Mouse (Mus musculus) NIH3T3 (cell line): ENCODE results near the gene Csdc2.
"Not testable (repeated sequence)": the region's sequence is repeated elsewhere in the genome, so short reads cannot be mapped to it uniquely, and the experiment has no call there.

Source experiments
- DNase-seq: peaks from one replicate; pipeline ENCODE4 v3.0.0-alpha.2; 2012; ENCODE audit warnings: low read depth

Gene Csdc2

DNA sequence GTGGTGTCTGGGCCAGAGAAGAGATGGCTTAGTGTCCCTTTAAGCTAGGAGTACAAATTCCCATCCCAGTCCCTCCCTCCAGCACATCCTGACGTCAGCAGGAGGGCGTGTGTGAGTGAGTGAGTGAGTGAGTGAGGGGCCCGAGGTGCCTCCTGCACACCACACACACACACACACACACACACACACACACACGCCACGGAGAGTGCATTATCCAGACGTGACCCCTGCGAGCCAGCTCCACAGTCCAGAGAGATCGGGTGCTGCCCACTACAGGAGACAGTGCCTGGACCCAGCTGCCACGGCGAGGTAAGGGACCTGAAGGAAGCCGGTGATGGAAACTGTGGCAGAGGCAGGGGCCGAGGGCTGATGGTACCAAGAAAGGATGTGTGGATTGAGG, at the start of gene Csdc2:
Csdc2 (plus strand) TSS at position 81 of the 400 bp plus-strand sequence.
- DNase-seq, result peak; percentile 55

GRCm38 (mm10) chr15:81886795-81887550, 49.6 kb upstream of the Csdc2 start:
- no peak for DNase-seq

GRCm38 (mm10) chr15:81889175-81889574, 47.4 kb upstream of the Csdc2 start:
- DNase-seq, result no peak

GRCm38 (mm10) chr15:81891140-81891802, 45.3 kb upstream of the Csdc2 start:
- DNase-seq, result no peak

DNA sequence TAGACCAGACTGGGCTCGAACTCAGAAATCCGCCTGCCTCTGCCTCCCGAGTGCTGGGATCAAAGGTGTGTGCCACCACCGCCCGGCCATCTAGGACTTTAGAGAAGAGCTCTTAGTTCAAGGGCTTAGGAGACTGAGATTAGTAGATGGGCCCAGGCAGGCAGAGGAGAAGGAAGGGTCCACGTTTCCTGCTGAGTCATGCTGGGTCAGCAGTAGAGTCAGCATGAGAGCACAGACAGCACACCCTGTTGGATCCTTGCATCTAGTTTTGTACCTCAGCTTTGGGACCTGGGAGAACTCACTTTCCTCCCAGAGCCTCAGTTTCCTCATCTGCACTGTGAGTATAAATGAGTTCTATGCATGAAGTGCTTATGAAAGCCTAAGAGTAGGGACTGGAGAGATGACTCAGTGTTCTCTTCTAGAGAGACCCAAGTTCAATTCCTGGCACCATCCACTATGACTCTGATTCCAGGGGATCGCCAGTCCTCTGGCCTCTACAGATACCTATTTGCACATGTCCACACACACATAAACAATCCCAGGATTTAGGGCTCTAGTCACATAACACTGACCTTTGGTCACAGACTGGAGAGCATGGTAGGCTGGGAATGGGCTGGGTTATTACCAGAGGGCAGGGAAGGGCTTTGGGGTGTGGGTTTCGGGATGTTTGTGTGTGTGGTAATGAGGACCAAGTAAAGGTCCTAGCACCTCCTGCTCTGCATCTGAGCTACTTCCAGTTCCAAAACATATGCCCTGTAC, 44.6 kb upstream of the Csdc2 start:
- no peak for DNase-seq

- no peak for DNase-seq
These were observed 42.6 kb upstream of the Csdc2 start for GRCm38 (mm10) chr15:81894002-81894401.

GRCm38 (mm10) chr15:81896407-81896806, 40.2 kb upstream of the Csdc2 start:
- DNase-seq, result no peak

DNA sequence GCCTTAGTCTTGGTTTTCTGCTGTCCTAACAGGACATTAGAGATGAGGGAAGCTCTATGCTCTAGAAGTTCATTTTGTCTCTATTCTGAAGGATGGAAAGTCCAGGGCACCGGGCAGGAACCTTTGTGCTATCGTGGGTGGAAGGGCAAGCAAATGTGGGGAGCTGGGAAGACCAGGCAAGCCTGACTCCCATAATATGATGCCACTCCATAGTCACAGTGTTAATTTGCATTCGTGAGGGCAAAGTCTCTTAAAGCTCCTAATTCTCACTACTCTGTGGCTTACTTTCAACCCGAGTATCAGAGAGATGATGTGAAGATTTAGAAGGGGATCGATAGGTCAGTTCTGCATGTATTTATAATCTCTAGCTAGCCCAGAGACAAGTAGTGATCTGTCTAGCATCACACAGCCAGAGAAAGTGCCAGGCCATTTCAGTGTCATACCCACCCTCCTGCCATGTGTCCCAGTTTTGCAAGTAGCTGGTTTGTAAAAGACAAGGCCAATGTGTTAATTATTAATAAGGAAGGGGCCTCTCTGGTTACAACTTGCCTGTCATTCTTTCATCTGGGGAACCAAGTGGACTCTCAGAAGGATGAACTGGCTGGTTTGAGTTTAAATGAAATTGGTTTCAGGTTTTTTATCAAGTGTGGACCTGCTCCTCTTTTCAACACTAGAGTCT, 38.8 kb upstream of the Csdc2 start:
- DNase-seq, result no peak

GRCm38 (mm10) chr15:81898751-81899150, 37.8 kb upstream of the Csdc2 start:
- DNase-seq, result no peak

- peak; percentile 83 for DNase-seq
These were observed 31.6 kb upstream of the Csdc2 start for GRCm38 (mm10) chr15:81904939-81905338.

DNA sequence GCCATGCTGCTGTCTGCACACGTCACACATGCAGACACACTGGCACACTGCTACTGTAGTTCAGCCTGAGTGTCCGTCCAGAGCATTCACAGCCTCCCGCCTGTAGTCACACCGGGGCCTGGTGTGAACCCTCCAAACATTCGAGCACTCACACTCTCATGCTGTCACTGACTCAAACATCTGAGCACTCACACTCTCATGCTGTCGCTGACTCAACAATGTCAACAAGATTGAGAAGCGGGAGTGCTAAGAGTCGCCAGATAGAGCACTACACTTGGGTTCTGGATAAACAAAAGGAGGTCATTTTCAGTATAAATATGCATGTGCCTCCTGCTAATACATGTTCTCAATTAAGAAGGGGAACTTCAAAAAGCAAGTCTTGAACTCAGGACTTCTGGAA, 28.6 kb upstream of the Csdc2 start:
- no peak for DNase-seq

DNA sequence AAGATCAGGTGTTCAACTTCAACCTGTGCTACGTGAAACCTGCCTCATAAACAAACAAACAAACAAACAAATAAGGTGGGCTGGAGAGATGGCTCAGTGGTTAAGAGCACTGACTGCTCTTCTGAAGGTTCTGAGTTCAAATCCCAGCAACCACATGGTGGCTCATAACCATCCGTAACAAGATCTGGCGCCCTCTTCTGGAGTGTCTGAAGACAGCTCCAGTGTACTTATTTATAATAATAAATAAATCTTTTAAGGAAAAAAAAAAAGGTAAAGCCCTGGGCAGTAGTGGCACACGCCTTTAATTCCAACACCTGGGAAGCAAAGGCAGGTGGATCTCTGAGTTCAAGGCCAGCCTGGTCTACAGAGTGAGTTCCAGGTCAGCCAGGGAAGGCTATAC, 27.8 kb upstream of the Csdc2 start:
- not testable (repeated sequence) for DNase-seq

- peak; percentile 17 for DNase-seq
These were observed 24.1 kb upstream of the Csdc2 start for GRCm38 (mm10) chr15:81912498-81912897.

DNA sequence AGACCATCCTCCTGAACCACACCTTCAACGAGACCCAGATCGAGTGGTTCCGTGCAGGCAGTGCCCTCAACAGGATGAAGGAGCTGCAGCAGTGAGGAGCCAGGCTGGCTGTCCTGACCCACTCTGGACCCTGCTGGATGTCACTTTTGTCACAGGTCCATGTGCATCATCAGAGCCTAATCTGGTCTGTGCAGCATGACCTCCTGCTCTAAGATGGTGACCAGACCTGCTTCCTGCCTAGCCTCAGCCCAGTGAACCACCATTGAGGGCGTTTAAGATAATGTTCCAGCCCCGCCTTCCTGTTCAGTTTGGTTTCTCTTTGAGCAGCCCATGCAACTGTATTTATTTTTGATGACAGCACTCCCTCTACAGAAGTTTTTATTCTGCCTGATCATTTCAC, 21.9 kb upstream of the Csdc2 start:
- DNase-seq, result no peak

GRCm38 (mm10) chr15:81915663-81916062, 20.9 kb upstream of the Csdc2 start:
- no peak for DNase-seq

DNA sequence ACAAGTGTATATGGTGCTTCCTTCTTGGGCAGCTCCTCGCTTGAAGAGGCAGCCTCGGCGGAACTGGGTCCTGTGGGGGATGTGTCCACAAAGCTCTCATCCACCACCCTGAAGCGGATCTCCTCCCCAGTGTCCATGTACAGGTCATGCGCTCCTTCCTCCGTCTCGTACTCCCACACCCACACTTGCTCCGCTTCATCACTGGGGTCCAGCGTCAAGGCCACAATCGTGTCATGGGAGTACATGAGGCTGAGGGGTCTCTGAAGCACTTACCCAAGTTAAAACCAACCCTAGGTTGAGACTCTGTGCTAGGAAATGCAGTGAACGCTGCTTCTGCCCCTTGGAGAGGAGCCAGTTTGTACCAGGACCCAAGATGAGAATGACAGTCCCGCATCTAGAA, 19.4 kb upstream of the Csdc2 start:
- DNase-seq, result no peak

DNA sequence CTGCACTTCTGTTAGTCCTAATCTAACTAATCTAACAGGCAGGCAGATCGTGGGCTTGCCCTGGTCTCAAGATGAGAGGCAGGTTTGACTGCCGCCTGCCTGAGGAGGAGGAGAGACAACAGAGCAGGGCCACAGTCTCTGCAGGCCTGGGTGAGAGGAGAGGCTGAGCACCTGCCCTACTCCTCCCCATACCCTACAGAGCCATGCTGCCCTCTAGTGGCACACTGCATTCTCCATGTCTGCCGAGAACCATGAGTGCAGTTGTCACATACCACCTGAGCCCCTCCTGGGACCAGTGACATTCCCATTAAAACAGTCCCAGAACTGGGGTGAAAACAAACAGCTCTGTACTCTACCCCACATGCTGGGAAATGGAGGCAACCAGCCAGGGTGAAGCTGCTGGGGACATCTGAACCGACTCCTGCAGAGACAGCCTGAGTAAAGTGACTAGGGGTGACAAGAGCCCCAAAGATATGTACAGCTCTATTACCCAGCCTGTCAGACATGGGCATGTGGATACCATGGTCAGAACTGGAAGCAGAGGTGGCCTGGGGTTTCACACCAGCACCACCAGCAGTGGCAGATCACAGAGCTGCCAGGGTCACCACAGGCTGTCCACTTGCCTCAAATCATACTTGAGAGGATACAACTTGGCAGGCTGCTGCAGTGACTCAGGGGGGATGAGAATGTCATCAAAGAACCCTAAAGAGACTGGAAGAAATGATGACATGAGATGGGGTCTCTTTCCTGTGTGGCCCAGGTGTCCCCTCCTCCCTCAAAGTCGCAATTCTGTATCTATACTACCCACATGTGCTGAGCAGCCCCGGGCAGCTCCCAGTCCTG, 18.7 kb upstream of the Csdc2 start:
- DNase-seq, result peak; percentile 82

GRCm38 (mm10) chr15:81919062-81919461, 17.5 kb upstream of the Csdc2 start:
- peak; percentile 17 for DNase-seq

DNA sequence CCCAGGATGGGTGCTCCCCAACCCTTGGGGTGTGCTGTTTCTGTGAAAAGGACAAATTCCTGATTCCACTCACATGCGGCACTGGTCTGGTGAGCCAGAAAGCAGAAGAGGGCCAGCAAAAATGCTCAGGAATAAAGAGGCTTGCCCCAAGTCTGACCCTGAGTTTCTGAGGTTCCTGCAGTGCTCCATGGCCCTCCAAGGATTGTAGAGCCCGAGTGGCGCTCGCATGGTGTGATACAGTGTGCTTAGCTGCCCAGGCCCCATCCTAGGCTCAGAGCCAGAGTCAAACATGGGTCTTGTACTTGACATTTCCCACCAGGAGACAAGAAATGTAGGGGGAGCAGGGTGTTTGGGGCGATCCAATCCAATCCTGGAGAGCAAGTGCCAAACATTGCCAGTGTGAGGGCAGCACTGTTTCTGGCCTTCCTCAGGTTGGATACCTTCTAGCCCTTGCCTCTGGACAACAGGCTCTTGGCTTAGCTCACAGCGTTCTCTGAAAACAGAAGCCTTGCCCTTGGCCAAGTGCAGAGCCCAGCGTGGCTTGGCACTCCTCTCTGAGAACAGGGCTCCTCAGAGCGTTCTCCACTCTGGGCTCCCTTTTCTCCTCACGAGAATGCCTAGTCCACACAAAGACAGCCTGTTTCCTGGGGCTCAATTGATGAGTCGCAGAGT, 15.9 kb upstream of the Csdc2 start:
- DNase-seq, result no peak

- no peak for DNase-seq
These were observed 15.3 kb upstream of the Csdc2 start for GRCm38 (mm10) chr15:81921255-81921654.

- no peak for DNase-seq
These were observed 11.6 kb upstream of the Csdc2 start for GRCm38 (mm10) chr15:81924933-81925332.
